Mouse (Mus musculus) hindbrain, embryonic 14.5 days (tissue): ENCODE data around the gene Myh1. TPM values are rescaled to one million over a fixed set of nuclear protein-coding genes. Genes with fewer than 3 reads are reported as not detected.

Experiments
- ATAC-seq: fragments of 200-750 bp; cut with Nextera tagmentation; 2 replicates; pipeline ENCODE4 v1.8.0; 2017; ENCODE audit warnings: moderate number of reproducible peaks, mild to moderate bottlenecking, moderate TSS enrichment, moderate library complexity; ENCODE audit not compliant: low FRiP score
- DNase-seq: peaks from one replicate; pipeline ENCODE4 v3.0.0-alpha.2; 2015; ENCODE audit warnings: low spot score
- H3K27ac ChIP-seq: fragments of 300-500 bp; sonication (generic); 2 replicates; pipeline ENCODE4 v1.5.1; 2014; ENCODE audit warnings: mild to moderate bottlenecking, moderate library complexity
- H3K27me3 ChIP-seq: fragments of 300-500 bp; sonication (generic); 2 replicates; pipeline ENCODE4 v1.6.1; 2014; ENCODE audit warnings: mild to moderate bottlenecking, low read length, mixed read lengths; ENCODE audit not compliant: control insufficient read depth, insufficient read depth
- H3K36me3 ChIP-seq: fragments of 300-500 bp; sonication (generic); replicated peaks from 2 replicates; pipeline ENCODE4 v1.6.1; 2014; ENCODE audit not compliant: control insufficient read depth, insufficient read depth
- H3K4me1 ChIP-seq: fragments of 300-500 bp; sonication (generic); replicated peaks from 2 replicates; pipeline ENCODE4 v1.6.1; 2014; ENCODE audit warnings: antibody characterized with exemption, low read length, mixed read lengths; ENCODE audit not compliant: control insufficient read depth, insufficient read depth
- H3K4me2 ChIP-seq: fragments of 300-500 bp; sonication (generic); replicated peaks from 2 replicates; pipeline ENCODE4 v1.6.1; 2014; ENCODE audit warnings: mild to moderate bottlenecking, moderate library complexity
- H3K4me3 ChIP-seq: fragments of 300-500 bp; sonication (generic); replicated peaks from 2 replicates; pipeline ENCODE4 v1.5.1; 2014; ENCODE audit warnings: mild to moderate bottlenecking, low read length
- H3K9ac ChIP-seq: fragments of 300-500 bp; sonication (generic); 2 replicates; pipeline ENCODE4 v1.6.1; 2014
- H3K9me3 ChIP-seq: fragments of 300-500 bp; sonication (generic); 2 replicates; pipeline ENCODE4 v1.6.1; 2016; ENCODE audit warnings: low read length; ENCODE audit not compliant: control insufficient read depth
- WGBS: fragments of 180-500 bp; shearing (Covaris S2); extraction: QIAGEN DNeasy Blood & Tissue Kit; methylation state at CpG from one replicate; pipeline ENCODE4 v1.1.7; 2014; 5-methylcytosine and 5-hydroxymethylcytosine counted together
- polyA plus RNA-seq: library from polyadenylated mRNA; unstranded; fragments of >200 nt; fragmentation: Nextera tagmentation; extraction: Ambion mirVana; gene quantifications from 2 replicates; pipeline ENCODE4 v1.2.1, GENCODE M21; 2014

The Myh1 gene
- polyA plus RNA-seq, 1 experiment from 2014 or later, result 0.13 TPM

DNA sequence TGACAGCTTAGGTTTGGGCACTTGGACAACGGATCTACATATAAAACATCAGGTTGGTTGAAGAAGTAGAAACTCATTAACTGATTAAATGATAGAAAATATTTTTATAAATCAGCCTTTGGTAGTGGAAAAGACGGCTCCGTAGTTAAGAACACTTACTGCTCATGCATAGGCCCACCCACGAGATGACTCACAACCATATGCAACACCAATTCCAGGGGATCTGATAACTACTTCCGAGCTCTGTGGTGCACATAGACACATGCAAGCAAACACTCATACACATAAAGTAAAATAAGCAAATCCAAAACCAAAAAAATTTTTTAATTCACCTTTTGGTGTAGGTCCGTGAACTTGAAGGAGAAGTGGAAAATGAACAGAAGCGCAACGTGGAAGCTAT is 22.0 kb downstream of the Myh1 start:
- H3K4me1 ChIP-seq, result no peaks in the 10 kb centered on the region
- no peak overlapping the region for H3K27ac ChIP-seq
- WGBS, result 96% methylated on average over 8 of the region's 8 CpGs
- no peak for DNase-seq
- no peaks in the 10 kb centered on the region for H3K9me3 ChIP-seq
- no peaks in the 10 kb centered on the region for H3K27me3 ChIP-seq
- no peak overlapping the region for H3K4me3 ChIP-seq
- no peak overlapping the region for H3K9ac ChIP-seq
- no peaks in the 10 kb centered on the region for H3K36me3 ChIP-seq
- no peak for ATAC-seq
- no peak overlapping the region for H3K4me2 ChIP-seq

DNA sequence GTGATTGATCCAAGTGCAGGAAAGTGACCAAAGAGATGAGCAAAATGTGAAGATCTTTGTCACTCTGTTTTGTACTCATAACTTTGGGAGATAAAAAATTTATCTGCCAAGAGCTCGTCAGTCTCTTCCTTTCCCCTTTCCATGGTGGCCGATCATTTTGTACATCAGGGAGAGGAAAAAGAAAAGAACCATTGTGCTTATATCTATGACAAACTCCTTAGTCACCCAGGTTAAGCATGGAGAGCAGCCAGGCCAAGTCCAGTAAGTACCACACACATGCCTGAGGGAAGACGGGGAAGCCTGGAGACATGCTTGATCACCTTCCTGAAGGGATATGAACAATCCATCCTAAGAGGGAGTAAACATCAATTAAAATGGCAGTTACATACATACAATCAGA is 24.6 kb downstream of the Myh1 start:
- ATAC-seq, result no peak
- WGBS, result 90% methylated on average over 3 of the region's 3 CpGs
- no peak for DNase-seq
- Histone ChIP-seq H3K9ac (no peak overlapping the region), H3K9me3 (no peaks in the 10 kb centered on the region), H3K27me3 (no peaks in the 10 kb centered on the region), H3K36me3 (no peaks in the 10 kb centered on the region), H3K4me1 (no peaks in the 10 kb centered on the region), H3K4me3 (no peak overlapping the region), H3K4me2 (no peak overlapping the region), H3K27ac (no peak overlapping the region)

DNA sequence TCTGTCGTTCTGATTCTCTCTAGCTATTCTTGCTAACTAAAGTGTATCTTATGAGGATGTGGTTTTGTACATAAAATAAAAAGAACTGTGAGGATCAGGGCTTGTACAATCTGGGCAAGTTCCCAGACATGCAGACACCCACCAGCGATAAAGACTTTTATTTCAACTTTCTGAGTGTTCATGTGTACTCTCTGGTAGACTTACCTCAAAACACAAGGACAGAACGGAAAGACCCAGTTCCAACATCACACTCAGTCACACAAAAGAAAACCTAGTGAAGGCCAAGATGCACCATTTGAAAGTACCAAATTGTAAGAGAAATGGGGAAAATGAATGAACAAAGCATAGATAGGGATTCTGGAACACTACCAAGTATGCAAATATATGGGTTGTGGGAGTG is 28.9 kb downstream of the Myh1 start:
- Histone ChIP-seq H3K9me3 (no peaks in the 10 kb centered on the region), H3K4me3 (no peak overlapping the region), H3K36me3 (no peaks in the 10 kb centered on the region), H3K27me3 (no peaks in the 10 kb centered on the region), H3K4me1 (no peaks in the 10 kb centered on the region), H3K27ac (no peak overlapping the region), H3K9ac (no peak overlapping the region), H3K4me2 (no peak overlapping the region)
- ATAC-seq (no peak), DNase-seq (no peak)
- 86% methylated on average over 3 of the region's 3 CpGs for WGBS

- Histone ChIP-seq H3K27ac (no peak overlapping the region), H3K36me3 (no peaks in the 10 kb centered on the region), H3K4me1 (no peaks in the 10 kb centered on the region), H3K27me3 (no peaks in the 10 kb centered on the region), H3K4me3 (no peak overlapping the region), H3K4me2 (no peak overlapping the region), H3K9ac (no peak overlapping the region), H3K9me3 (no peaks in the 10 kb centered on the region)
- WGBS, result 86% methylated on average over 5 of the region's 5 CpGs
- ATAC-seq (no peak), DNase-seq (no peak)
Measured at GRCm38 (mm10) chr11:67229166-67229565, 29.3 kb downstream of the Myh1 start.

- Histone ChIP-seq H3K4me3 (no peak overlapping the region), H3K9me3 (no peaks in the 10 kb centered on the region), H3K4me2 (no peak overlapping the region), H3K27ac (no peak overlapping the region), H3K4me1 (no peaks in the 10 kb centered on the region), H3K27me3 (no peaks in the 10 kb centered on the region), H3K9ac (no peak overlapping the region), H3K36me3 (no peaks in the 10 kb centered on the region)
- ATAC-seq, result no peak
- no peak for DNase-seq
- 87% methylated on average over 2 of the region's 2 CpGs for WGBS
Measured at GRCm38 (mm10) chr11:67229946-67230345, 30.1 kb downstream of the Myh1 start.

DNA sequence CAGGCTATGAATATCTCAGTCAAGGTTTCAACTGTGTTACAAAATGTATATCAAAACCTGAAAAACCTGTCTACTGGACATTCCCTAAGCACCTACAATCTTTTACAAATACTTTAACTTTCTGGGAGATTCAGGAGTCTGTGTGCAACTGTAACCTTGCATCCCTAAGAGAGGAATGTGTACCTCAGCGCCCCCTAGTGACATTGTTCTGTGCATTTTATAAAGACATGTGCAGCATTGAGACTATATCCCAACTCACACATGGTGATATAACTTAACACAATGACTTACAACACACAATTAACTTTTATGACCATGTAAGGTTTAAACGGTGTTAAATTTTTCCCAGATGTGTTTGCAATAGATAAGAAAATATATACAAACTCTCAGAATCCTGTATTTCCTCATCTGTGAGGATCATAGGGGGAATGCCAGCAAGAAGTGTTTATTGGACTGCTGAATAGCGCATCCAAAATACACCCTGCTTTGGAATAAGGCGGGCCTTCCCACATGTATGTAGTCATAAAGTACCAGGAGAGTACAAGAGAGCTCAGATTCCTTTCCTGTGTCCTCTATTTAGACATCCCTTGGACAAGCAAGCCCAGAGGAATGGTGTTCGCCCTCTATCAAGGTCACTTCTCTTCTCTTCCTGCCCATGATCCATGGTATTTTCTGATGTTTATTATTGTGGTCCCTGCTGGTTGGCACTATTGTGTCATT is 35.9 kb downstream of the Myh1 start:
- ATAC-seq, result no peak
- no peaks in the 10 kb centered on the region for H3K4me1 ChIP-seq
- DNase-seq, result peak; percentile 61
- WGBS, result 70% methylated on average over 5 of the region's 5 CpGs
- H3K9ac ChIP-seq, result no peak overlapping the region
- no peak overlapping the region for H3K4me2 ChIP-seq
- H3K4me3 ChIP-seq, result no peak overlapping the region
- H3K36me3 ChIP-seq, result no peaks in the 10 kb centered on the region
- no peaks in the 10 kb centered on the region for H3K9me3 ChIP-seq
- H3K27me3 ChIP-seq, result no peaks in the 10 kb centered on the region
- H3K27ac ChIP-seq, result no peak overlapping the region

GRCm38 (mm10) chr11:67236799-67237198 is 36.9 kb downstream of the Myh1 start:
- Histone ChIP-seq H3K27me3 (no peaks in the 10 kb centered on the region), H3K27ac (no peak overlapping the region), H3K36me3 (no peaks in the 10 kb centered on the region), H3K9ac (no peak overlapping the region), H3K4me2 (no peak overlapping the region), H3K4me1 (no peaks in the 10 kb centered on the region), H3K9me3 (no peaks in the 10 kb centered on the region), H3K4me3 (no peak overlapping the region)
- ATAC-seq (no peak), DNase-seq (no peak)
- WGBS, result 90% methylated on average over 9 of the region's 9 CpGs

DNA sequence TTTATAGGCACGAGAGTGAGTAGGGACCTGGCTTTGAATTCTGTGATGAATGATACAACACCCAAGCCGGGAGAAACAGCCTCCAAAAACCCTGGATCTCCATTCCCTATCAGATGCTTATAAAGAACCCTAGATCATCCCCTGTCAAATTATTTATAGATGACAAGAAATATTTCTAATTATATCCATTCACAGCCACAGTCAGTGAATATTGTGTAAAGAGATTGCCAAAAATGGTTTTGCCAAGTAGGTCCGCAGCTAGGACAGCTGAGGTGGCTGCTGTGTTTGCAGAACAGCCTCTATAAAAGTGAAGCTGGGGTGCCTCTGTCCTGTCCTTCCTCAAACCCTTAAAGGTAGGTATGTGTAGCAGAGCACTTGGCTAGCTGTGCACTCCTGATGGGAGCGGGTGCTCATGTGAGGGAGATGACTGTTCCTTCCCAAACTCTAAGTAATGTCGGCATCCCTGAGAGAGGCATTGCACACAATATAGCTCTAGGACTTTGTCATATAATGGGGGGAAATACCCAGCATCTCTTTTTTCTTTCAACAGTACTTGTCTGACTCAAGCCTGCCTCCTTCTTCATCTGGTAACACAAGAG is 37.7 kb downstream of the Myh1 start, which contains the start of gene Myh4:
Myh4 (plus strand) TSS at position 549 of the 599 bp plus-strand sequence.
- no peak within 1 kb of the TSS for H3K4me2 ChIP-seq
- H3K4me3 ChIP-seq, result no peak within 1 kb of the TSS
- ATAC-seq, result no peak

GRCm38 (mm10) chr11:67241051-67241450 is 41.2 kb downstream of the Myh1 start:
- no peaks in the 10 kb centered on the region for H3K9me3 ChIP-seq
- H3K27me3 ChIP-seq, result no peaks in the 10 kb centered on the region
- H3K36me3 ChIP-seq, result no peaks in the 10 kb centered on the region
- 84% methylated on average over 6 of the region's 6 CpGs for WGBS
- H3K4me2 ChIP-seq, result no peak overlapping the region
- H3K9ac ChIP-seq, result no peak overlapping the region
- no peak for ATAC-seq
- DNase-seq, result no peak
- H3K4me1 ChIP-seq, result no peaks in the 10 kb centered on the region
- no peak overlapping the region for H3K4me3 ChIP-seq
- H3K27ac ChIP-seq, result no peak overlapping the region

More for the DNA sequence above, 37.7 kb downstream of the Myh1 start, which contains the start of gene Myh4:
- 77% methylated on average over 5 of the region's 5 CpGs for WGBS
- Histone ChIP-seq H3K4me1 (no peaks in the 10 kb centered on the region), H3K27ac (no peak within 1 kb of the TSS), H3K9ac (no peak within 1 kb of the TSS), H3K36me3 (no peaks in the 10 kb centered on the region), H3K9me3 (no peaks in the 10 kb centered on the region), H3K27me3 (no peaks in the 10 kb centered on the region)
- DNase-seq, result no peak
